Mouse (Mus musculus) gastrocnemius, postnatal 14 days (tissue): ENCODE measurements around the gene Nudc. TPM values are rescaled to one million over a fixed set of nuclear protein-coding genes. Genes with fewer than 3 reads are reported as not detected.

Experiments
- DNase-seq: peaks from one replicate; pipeline ENCODE4 v3.0.0; 2021; ENCODE audit warnings: mixed read lengths
- intact Hi-C: fragments of 180-260 bp; cut with DNase I; formaldehyde crosslinking; loops from one replicate; pipeline ENCODE4 v1.15.1; 2025; ENCODE audit warnings: low total_unique reads
- long read RNA-seq, 2 experiments: library from polyadenylated mRNA; stranded (forward); transcript quantifications; one replicate each; pipeline ENCODE4 v2.0.0; 2021
- total RNA-seq, 2 experiments: library from RNA; stranded (reverse); gene quantifications; 2 replicates each; pipeline ENCODE4 v1.2.3; 2021

Nudc gene
- total RNA-seq: 10 to 100 TPM; 49.4 to 51.3 TPM
- long read RNA-seq, experiment 1, transcript Nudc-201 (8 exons, 1,316 nt): major isoform, 101 of 111 reads
- long read RNA-seq, experiment 1, partial matches to known transcripts: 10 of 111 reads
- long read RNA-seq, experiment 1, other reads (novel, unspliced or antisense): 0 of 111 reads
- long read RNA-seq, experiment 2, transcript Nudc-201 (8 exons, 1,316 nt): major isoform, 129 of 149 reads
- long read RNA-seq, experiment 2, partial matches to known transcripts: 19 of 149 reads
- long read RNA-seq, experiment 2, other reads (novel, unspliced or antisense): 1 of 149 reads

DNA sequence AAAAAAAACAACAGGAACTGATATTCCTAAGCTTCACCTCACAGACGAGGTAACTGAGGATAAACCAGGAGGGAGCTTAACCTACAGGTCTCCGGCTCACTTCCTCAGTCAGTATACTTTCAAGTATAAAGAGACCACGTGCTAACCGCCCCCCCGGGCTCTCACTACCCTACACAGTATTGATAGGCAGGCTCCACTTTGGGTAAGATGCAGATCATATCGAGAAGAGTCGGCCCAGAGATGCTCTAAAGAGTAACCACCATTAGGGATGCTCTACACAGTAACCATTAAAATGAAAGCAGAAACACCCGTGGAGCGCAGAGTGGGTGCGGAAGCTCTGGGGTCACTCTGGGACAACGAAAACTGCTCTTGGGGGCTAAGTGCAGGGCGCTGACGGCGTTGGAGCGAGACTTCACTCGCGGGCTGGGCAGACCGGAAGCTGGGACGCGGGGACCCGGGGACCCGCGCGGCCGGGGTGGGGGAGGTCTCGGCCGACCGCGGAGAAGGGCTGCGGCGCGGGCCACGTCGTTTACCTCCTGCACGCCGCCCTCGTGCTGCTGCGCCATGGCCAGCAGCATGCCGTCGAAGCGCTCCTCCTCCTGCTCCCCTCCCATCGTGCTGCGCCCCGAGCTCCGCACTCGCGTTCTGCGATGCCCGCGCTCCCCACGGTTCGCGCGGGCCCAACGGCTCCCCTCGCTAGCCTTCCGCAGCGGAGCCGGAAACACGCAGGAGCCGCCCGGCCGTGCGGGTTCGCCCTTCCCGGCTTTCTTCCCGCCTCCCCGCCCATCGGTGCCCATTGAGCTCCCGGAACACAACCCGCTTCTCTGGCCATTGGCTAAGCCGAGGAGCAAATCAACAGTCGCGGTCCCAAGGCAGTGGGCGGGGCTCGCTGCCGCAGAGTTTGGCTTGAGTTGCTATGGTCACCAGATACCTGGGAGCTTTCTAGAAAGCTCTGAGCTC, at the start of gene Nudc:
Nudc (minus strand) TSS at position 725 of the 960 bp plus-strand sequence.
- peak; percentile 96 for DNase-seq
- intact Hi-C loops: no loop called here

DNA sequence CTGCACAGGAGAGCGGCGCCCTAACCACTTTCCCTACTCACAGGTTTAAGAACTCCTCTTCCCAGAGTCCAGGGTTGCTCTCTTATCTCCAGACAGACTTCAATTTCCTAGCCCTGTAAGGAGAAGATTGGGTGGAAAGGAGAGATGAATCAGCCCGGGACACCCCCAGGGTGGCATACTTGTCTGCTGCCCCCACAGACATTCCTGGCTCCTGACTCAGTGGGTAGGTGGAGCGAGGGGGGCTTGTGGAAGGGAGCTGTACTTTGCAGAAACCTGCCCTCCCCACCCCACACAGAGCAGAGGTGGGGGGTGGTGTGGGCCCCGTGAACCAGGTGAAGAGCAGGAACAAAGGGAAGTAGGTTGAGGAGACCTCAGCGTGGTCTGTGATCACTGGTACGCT, 49.7 kb upstream of the Nudc start:
- intact Hi-C loops: loop anchor here (5.0 kb wide), 1 partner anchor 52 kb away; no protein-coding TSS in a partner anchor
- no peak for DNase-seq

DNA sequence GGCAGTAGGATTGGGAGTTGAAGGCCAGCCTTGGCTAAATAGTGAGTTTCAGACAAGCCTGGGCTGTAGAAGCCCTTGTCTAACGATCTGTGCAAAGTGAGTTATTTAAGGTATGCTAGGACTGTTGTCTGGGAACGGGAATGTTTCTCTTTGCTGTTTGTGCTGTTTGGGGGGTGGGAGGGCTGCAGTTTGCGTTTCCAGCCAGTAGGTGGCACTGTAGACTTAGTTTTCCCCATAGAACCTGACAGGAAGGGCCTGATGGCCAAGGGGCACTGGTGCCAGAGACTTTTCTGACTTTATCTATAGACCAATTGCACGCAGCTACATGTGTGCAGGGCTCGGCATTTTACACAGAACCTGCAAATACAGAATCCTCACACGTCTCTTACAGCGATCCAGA, 46.8 kb upstream of the Nudc start:
- DNase-seq: peak; percentile 45
- intact Hi-C loops: loop anchor here (5.0 kb wide), 1 partner anchor 240 kb away; no protein-coding TSS in a partner anchor

DNA sequence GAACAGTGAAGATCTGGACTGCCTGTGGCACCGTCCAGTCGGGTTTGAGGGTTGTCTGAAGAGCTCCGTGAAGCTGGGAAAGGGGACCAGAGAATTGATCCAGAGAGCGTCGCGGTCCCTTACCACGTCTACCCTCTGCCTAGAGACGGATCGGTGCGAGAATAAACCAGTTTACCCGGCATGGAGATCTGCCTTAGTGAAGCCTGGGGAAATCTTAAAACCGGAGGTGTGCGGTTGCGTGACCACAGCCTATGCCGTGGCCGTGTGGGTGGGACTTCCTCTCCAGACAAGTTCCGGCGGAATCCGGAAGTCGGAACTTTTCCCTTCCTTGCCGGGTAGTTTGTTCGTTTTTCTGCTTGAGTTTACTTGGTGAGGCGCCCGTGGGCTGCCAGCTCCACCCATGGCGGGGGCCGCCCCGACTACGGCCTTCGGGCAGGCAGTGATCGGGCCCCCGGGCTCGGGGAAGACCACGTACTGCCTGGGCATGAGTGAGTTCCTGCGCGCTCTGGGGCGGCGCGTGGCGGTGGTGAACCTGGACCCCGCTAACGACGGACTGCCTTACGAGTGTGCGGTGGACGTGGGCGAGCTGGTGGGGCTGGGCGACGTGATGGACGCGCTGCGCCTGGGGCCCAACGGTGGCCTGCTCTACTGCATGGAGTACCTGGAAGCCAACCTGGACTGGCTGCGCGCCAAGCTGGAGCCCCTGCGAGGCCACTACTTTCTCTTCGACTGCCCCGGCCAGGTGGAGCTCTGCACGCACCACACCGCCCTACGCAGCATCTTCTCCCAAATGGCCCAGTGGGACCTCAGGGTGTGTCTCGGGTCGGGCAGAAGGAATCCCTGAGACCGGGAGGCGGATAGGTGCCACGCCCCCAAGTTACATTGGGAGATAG, 38.5 kb upstream of the Nudc start, which contains the start of gene Gpn2:
Gpn2 (plus strand) TSS at position 304 of the 893 bp plus-strand sequence.
- peak; percentile 85 for DNase-seq
- intact Hi-C loops: no loop called here

DNA sequence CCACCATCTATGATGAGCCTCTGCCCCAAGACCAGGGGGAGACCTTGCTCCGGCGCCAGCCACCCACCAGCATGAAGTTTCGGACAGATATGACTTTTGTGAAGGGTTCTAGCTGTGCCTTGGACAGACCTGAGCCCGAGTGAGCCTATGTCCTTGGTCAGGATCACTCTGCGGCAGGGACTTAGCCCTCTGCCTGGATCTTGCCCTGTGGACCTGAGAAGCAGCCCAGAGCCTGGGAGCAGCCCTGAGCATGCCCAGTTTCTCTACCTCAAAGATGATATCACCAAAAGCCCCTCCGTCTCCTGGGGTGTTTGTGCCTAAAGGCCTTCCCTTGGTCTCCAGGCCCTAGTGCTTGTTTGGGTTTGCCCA, 37.9 kb upstream of the Nudc start:
- intact Hi-C loops: no loop called here
- no peak for DNase-seq

DNA sequence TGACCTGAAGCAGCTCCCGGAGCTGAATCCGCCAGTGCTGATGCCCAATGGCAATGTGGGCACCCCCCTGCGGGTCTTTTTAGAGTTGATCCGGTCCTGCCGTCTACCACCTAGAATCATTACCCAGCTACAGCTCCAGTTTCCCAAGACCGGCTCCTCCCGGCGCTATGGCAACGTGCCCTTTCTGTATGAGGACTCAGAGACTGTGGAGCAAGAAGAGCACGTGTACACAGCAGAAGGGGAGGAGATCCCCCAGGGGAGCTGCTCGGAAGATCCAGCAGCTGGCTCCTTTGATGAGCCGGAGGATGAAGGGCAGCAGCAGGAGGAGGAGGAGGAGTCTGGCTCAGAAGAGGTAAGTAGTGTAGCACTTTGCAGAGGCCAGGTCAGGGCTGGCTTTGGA, 32.2 kb upstream of the Nudc start:
- intact Hi-C loops: no loop called here
- DNase-seq: no peak

DNA sequence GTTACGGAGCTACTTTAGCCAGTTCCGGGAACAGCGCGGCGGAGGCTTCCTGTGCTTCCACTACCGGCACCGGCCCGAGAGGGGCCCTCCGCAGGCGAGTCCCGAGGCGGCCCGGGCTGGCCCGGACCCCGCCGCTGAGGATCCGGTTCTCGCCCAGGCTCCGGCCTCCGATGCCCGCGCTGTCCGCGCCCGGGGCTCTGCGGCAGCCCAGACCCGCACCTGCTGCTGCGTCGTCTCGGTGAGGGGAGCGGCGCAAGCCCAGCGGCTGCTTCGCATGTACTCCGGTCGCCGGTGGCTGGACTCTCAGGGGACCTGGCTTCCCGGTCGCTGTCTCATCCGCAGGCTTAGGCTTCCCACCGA, 29.0 kb upstream of the Nudc start:
- intact Hi-C loops: no loop called here
- no peak for DNase-seq

DNA sequence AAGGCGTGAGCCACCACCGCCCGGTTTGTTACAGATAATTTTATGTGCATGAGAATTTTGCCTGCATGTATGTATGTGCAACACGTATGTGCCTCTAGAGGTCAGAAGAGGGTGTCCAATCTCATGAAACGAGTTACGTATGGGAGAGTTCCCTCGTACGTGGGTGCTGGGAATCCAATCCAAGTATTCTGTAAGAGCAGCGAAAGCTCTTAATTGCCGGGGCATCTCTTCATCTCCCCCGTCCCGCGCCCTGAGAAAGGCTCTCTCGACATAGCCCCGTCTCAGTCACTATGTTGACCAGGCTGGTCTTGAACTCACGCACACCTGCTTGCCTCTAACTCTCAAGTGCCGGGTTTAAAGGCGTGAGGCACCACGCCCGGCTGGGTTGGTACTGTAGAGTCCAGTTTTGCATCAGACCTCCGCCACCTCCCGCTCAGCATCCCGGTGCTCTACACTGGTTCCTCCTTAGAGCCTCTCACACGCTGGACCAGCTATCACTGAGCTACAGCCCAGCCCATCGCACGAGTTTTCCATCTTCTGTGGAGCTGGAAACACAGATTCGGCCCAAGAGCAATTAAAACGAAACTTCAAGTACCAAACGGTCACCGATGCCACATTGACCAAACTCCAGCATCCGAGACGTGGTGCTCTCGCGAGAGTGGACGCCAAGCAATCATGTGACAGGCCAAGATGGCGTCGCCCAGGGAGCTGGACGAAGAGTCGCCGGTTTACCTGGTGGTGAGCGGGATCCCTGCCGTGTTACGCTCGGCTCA, 28.5 kb upstream of the Nudc start, which contains the start of gene Gpatch3:
Gpatch3 (plus strand) TSS at position 676 of the 773 bp plus-strand sequence.
- intact Hi-C loops: no loop called here
- DNase-seq: peak; percentile 91

DNA sequence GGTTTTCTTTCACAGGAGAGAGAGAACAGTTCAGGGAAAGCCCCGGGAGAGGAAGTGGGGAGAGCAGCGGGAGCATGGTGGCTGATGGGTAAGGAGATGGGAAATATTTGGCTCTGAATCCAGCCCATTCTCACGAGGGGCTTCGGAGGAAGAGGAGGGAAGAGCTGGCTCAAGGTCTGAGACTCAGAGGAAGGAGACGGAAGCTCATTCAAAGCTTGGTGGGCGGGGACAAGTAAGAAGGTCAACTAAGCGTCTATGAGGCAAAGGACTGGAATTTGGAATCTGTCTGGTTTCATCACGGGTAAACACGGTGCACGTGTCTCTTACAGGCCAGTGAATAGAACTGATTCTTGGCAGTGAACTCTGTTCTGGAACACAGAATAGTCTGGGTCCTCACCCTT, 24.3 kb upstream of the Nudc start:
- no peak for DNase-seq
- intact Hi-C loops: no loop called here

DNA sequence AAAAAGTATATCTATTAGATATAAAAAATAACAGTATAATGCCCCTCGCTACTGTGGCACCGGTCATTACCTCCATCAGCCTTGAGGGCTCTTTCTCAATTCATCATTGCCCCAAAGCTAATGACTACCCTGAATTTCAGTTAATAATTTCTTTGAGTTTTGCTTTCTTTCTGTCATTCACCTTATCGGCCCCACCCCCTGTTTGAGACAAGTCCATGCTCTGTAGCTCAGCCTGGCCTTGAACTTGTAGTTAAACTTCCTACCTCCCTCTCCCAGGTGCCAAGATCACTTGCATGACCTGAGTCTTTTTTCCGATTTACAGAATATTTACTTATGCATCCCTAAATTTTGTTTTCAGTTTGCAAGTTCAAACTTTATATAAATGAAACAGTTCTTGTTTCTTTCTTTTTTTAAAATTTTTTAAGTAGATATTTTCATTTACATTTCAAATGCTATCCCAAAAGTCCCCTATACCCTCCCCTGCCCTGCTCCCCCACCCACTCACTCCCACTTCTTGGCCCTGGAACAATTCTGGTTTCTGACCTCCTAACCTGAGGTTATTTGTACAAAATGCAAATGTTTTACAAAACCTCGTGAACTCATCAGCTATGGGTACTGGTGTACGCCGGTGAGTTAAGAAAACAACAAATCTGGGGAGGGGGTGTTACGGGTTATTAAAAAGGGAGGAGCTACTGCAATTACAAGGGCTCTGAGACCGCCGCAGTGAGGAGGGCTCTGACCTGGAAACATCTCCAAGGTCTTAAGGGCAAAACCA, 23.7 kb upstream of the Nudc start:
- DNase-seq: no peak
- intact Hi-C loops: no loop called here

DNA sequence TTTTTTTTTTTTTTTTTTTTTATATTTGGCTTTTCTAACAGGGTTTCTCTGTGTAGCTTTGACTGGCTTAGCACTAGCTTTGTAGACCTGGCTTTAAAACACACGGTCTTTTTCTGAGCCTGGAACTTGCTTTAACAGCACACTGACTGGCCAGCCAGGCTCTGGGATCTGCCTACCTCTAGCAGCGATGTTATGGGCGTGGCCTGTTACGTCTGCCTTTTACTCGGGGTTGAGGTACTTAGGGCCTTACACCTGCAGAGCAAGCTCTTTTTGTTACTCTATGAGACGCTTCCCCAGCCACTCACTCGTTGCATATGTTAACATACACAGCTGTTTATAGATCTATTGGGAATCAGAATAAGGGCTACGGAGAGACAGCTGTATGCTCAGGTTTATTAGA, 21.5 kb upstream of the Nudc start:
- DNase-seq: no peak
- intact Hi-C loops: no loop called here

DNA sequence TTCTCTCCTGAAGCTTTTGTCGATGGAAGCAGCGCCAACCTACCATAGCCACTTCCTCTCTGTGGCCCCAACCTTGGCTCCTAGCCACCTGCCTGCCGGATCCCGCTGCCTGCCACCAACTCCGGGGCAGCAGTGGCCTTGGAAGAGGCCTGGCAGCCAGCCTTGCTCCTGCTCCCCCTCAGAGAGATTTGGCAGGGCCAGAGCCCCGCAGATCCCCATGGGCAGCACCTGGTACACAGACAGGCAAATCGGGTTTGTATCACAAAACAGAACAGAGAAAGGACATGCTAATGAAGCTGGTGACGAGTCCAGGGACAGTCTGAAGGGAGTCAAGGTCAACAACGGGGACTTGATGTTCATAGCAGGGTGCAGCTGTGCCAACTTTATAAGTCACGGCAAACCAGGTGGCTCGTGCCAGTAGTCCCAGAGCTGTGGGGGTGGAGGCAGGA, 17.4 kb upstream of the Nudc start:
- DNase-seq: no peak
- intact Hi-C loops: no loop called here

DNA sequence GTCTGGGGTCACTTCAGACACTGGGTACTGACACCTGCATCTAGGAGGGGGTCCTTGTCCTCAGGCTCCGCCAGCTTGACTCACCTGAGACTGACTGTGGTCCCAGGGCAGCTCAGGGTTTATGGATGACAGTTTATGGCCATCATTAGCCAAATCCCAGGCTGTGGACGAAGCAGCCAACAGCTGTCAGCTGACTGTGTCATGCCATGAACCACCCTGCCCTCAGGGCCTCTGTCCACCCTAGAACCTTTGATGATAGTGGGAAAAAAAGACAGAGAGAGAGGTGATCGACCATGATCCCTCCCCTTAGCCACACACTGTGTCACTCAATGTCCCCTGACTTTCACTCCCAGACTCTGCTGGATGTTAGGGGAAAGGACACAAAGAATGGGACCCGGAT, 15.8 kb upstream of the Nudc start:
- no peak for DNase-seq
- intact Hi-C loops: no loop called here

DNA sequence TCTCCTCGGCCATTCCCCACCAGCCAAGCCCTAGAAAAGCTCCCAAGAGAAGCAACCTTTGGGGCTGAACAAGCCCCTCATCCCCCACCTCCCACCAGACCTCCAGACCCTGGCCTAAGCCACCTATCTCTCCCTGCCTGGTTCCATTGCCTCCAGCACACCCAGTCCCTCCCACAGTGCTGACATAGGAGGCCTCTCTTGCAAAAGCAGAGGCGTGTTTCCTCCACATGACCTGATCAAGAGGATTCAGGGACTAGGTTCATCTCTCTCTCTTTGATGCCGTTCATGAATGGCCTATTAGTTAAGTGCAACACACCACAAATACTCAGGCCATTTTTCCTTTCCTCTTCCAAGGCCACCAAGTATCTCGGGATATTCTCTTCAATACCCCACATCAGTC, 14.1 kb upstream of the Nudc start:
- intact Hi-C loops: no loop called here
- no peak for DNase-seq

DNA sequence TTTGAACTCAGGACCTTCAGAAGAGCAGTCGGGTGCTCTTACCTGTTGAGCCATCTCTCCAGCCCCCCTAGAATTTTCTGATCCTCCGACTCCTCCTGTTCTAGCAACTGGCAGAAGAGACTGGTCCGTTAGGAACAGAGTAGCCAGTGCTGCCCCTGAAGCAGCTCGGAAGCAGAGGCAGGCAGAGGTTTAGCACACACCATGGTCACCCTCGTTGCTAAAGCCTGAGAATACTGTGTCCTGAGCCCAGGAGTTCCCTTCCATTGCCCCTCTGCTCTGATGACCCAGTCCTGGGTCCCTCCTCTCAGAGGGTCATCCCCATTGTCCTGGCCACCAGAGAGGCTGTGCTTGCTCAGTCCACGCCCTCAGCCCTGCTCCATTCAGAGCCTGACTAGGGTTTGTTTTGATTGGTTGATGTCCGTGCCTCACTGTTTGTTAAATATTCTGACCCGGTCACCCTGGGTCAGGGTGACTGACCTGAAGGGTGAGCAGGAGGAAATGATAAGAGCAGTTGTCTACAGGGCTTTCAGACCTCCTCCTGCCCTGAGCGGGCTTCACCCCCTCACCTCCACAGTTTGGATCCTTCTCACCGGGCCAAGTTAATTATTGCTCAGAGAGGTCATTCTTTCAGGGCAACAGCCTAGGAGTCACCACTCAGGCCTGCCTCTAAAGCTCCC, 11.4 kb upstream of the Nudc start:
- intact Hi-C loops: no loop called here
- no peak for DNase-seq

DNA sequence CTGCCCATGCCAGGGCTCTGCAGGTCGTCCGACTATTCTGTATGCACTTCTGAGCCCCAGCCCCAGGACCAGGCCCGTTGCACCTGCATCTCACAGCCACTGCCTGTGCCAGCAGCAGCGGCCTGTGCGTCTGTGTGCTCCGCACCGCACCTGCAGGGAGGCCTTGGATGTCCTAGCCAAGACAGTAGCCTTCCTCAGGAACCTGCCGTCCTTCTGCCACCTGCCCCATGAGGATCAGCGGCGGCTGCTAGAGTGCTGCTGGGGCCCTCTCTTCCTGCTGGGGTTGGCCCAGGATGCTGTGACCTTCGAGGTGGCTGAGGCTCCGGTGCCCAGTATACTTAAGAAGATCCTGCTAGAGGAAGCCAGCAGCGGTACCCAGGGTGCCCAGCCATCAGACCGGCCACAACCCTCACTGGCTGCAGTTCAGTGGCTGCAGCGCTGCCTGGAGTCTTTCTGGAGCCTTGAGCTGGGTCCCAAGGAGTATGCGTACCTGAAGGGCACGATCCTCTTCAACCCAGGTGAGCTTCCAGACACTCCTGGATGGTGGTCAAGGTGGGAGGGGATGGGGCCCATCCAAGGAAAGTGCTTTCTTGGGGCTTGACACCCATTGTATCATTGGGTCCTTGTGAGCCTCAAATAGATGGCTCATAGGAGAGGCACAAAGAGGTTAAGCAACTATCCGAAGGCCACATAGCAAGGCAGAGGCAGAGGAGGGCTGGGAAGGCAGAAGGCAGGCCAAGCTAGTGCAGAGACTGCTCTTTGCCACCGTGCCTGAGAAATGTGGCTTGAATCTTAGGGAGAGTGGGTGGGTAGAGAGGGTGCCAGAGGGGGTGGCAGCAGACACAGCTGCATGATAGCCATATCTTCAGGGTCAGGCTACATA, 7.9 kb upstream of the Nudc start:
- intact Hi-C loops: no loop called here
- no peak for DNase-seq
